Mouse (Mus musculus) gonadal fat pad, adult 2 months (tissue): ENCODE measurements around the gene Susd4. TPM values are rescaled to one million over a fixed set of nuclear protein-coding genes. Genes with fewer than 3 reads are reported as not detected.

Experiments
- DNase-seq: peaks from one replicate; pipeline ENCODE4 v3.0.0-alpha.2; 2012; ENCODE audit warnings: low read depth
- polyA plus RNA-seq: library from polyadenylated mRNA; depleted of rRNA; stranded (reverse); fragments of >200 nt; gene quantifications from 2 replicates; pipeline ENCODE4 v1.2.3, GENCODE M21; 2012

The Susd4 gene
- polyA plus RNA-seq, 1 experiment = 74.4 TPM

- no peak for DNase-seq
Observed at GRCm38 (mm10) chr1:182856636-182857035, 93.0 kb downstream of the Susd4 start.

- no peak for DNase-seq
Observed at GRCm38 (mm10) chr1:182861671-182862358, 98.2 kb downstream of the Susd4 start.

GRCm38 (mm10) chr1:182863396-182863795 is 99.7 kb downstream of the Susd4 start:
- no peak for DNase-seq

- DNase-seq = no peak
Observed at GRCm38 (mm10) chr1:182867886-182868285, 104.2 kb downstream of the Susd4 start.

- peak; percentile 4 for DNase-seq
Observed at GRCm38 (mm10) chr1:182868432-182869113, 104.9 kb downstream of the Susd4 start.

GRCm38 (mm10) chr1:182869114-182869456 is 105.4 kb downstream of the Susd4 start:
- DNase-seq = no peak

GRCm38 (mm10) chr1:182878156-182878555 is 114.5 kb downstream of the Susd4 start:
- DNase-seq = no peak

GRCm38 (mm10) chr1:182878719-182879118 is 115.1 kb downstream of the Susd4 start:
- DNase-seq = no peak

GRCm38 (mm10) chr1:182881246-182881645 is 117.6 kb downstream of the Susd4 start:
- DNase-seq = no peak

GRCm38 (mm10) chr1:182882611-182883010 is 119.0 kb downstream of the Susd4 start:
- DNase-seq = no peak

- DNase-seq = no peak
Observed at GRCm38 (mm10) chr1:182895698-182896097, 132.0 kb downstream of the Susd4 start.

GRCm38 (mm10) chr1:182897071-182897470 is 133.4 kb downstream of the Susd4 start:
- no peak for DNase-seq

GRCm38 (mm10) chr1:182897506-182898138 is 134.0 kb downstream of the Susd4 start:
- no peak for DNase-seq

GRCm38 (mm10) chr1:182902095-182902494 is 138.4 kb downstream of the Susd4 start:
- DNase-seq = no peak

GRCm38 (mm10) chr1:182902906-182903305 is 139.2 kb downstream of the Susd4 start:
- DNase-seq = no peak

- no peak for DNase-seq
Observed at GRCm38 (mm10) chr1:182905669-182906068, 142.0 kb downstream of the Susd4 start.

GRCm38 (mm10) chr1:182908050-182909036 is 144.7 kb downstream of the Susd4 start:
- DNase-seq = peak; percentile 41

GRCm38 (mm10) chr1:182909066-182909465 is 145.4 kb downstream of the Susd4 start:
- no peak for DNase-seq

GRCm38 (mm10) chr1:182909596-182909995 is 145.9 kb downstream of the Susd4 start:
- DNase-seq = no peak

- no peak for DNase-seq
Observed at GRCm38 (mm10) chr1:182912591-182912990, 148.9 kb downstream of the Susd4 start.

- no peak for DNase-seq
Observed at GRCm38 (mm10) chr1:182914121-182914908, 150.7 kb downstream of the Susd4 start.
